15 mouse cellular contexts compared by ENCODE assay signal in genomic region chr13:109348316-109348715, GRCm38 (mm10).
DNase-seq lines count a peak whose midpoint lies in the region; ATAC-seq and TF ChIP-seq lines count a peak whose summit lies in the region.
"Had no signal": no experiment of that assay in that cellular context is flagged by ENCODE, and none has a peak within 500 bp of the region (broad histone marks: within the 10 kb centered on the region; RNA-seq: fewer than 3 reads in every experiment).

No protein-coding gene starts in this region.

- no peaks in the 10 kb centered on the region; the same call in 1 of the 2 replicates for H3K4me1 ChIP-seq in cerebellum, adult 2 months (ENCODE audit: control insufficient read depth, insufficient read depth, low read length)
- peaks cover 15% of the 10 kb centered on the region; the same call in 1 of the 2 replicates for H3K4me1 ChIP-seq in forebrain, embryonic 15.5 days
- peaks cover 8% of the 10 kb centered on the region for H3K4me1 ChIP-seq in forebrain, embryonic 16.5 days (replicated peaks; ENCODE audit: control insufficient read depth, insufficient read depth, low read length)
- peaks cover 4% of the 10 kb centered on the region for H3K4me1 ChIP-seq in testis, adult 2 months (ENCODE audit: control insufficient read depth, insufficient read depth, low read length)
- H3K4me1 ChIP-seq: embryonic facial prominence, embryonic 12.5 days; heart, embryonic 15.5 days had no signal

- no peak overlapping the region for H3K4me3 ChIP-seq in cerebellum, adult 2 months (replicated peaks; ENCODE audit: insufficient read depth, low read depth, low read length)
- no peak overlapping the region for H3K4me3 ChIP-seq in forebrain, embryonic 15.5 days
- no peak overlapping the region for H3K4me3 ChIP-seq in forebrain, embryonic 16.5 days (replicated peaks; ENCODE audit: low read length)
- peak overlapping the region; percentile 67 for H3K4me3 ChIP-seq in testis, adult 2 months (ENCODE audit: control insufficient read depth, low read depth, low read length)
- H3K4me3 ChIP-seq: embryonic facial prominence, embryonic 12.5 days; forebrain, embryonic 12.5 days; heart, adult 2 months; heart, embryonic 15.5 days had no signal

- no peak for ATAC-seq in forebrain, embryonic 15.5 days (replicated peaks)
- ATAC-seq in forebrain, embryonic 16.5 days, result no peak

- no peaks in the 10 kb centered on the region for H3K27me3 ChIP-seq in cerebellum, adult 2 months (ENCODE audit: control insufficient read depth, insufficient read depth, low read length)
- no peaks in the 10 kb centered on the region for H3K27me3 ChIP-seq in forebrain, embryonic 15.5 days
- H3K27me3 ChIP-seq in forebrain, embryonic 16.5 days (replicated peaks; ENCODE audit: control insufficient read depth, insufficient read depth, low read length), result no peaks in the 10 kb centered on the region
- no peaks in the 10 kb centered on the region for H3K27me3 ChIP-seq in testis, adult 2 months (ENCODE audit: control insufficient read depth, insufficient read depth, low read length)
- H3K27me3 ChIP-seq: embryonic facial prominence, embryonic 12.5 days; forebrain, embryonic 12.5 days; heart, embryonic 15.5 days had no signal

- no peak overlapping the region for H3K9ac ChIP-seq in forebrain, embryonic 15.5 days (replicated peaks)
- no peak overlapping the region for H3K9ac ChIP-seq in forebrain, embryonic 16.5 days (replicated peaks; ENCODE audit: low read depth, low read length)
- H3K9ac ChIP-seq: embryonic facial prominence, embryonic 12.5 days; forebrain, embryonic 12.5 days; heart, embryonic 15.5 days had no signal

- no peaks in the 10 kb centered on the region for H3K36me3 ChIP-seq in forebrain, embryonic 15.5 days
- H3K36me3 ChIP-seq in forebrain, embryonic 16.5 days (ENCODE audit: control insufficient read depth, insufficient read depth), result no peaks in the 10 kb centered on the region
- no peaks in the 10 kb centered on the region for H3K36me3 ChIP-seq in testis, adult 2 months (ENCODE audit: control insufficient read depth, insufficient read depth, low read length)
- H3K36me3 ChIP-seq: embryonic facial prominence, embryonic 12.5 days; forebrain, embryonic 12.5 days; heart, embryonic 15.5 days had no signal

- peak in 1 of 2 experiments; percentile 32 for DNase-seq in cerebellum, adult 2 months
- no peak for DNase-seq in cerebellum, postnatal 25 days
- DNase-seq in testis, postnatal 14 days (ENCODE audit: low spot score), result no peak
- DNase-seq: adrenal gland, adult 2 months; gastrocnemius, postnatal 10 days; heart, adult 2 months; kidney, adult 11 months; kidney, adult 9 months had no signal

- no peak overlapping the region for H3K4me2 ChIP-seq in forebrain, embryonic 15.5 days (replicated peaks)
- no peak overlapping the region for H3K4me2 ChIP-seq in forebrain, embryonic 16.5 days (ENCODE audit: low read length)
- H3K4me2 ChIP-seq: embryonic facial prominence, embryonic 12.5 days; forebrain, embryonic 12.5 days; heart, embryonic 11.5 days; heart, embryonic 15.5 days had no signal

- H3K9me3 ChIP-seq in forebrain, embryonic 15.5 days, result no peaks in the 10 kb centered on the region
- H3K9me3 ChIP-seq in forebrain, embryonic 16.5 days (ENCODE audit: control insufficient read depth, low read length), result no peaks in the 10 kb centered on the region
- H3K9me3 ChIP-seq: embryonic facial prominence, embryonic 12.5 days; forebrain, embryonic 12.5 days; heart, embryonic 15.5 days had no signal

- TF ChIP-seq POLR2A in cerebellum, adult 2 months (IDR thresholded peaks at IDR 0.05; ENCODE audit: borderline replicate concordance, insufficient read depth, low read length), result no peak
- TF ChIP-seq POLR2A in testis, adult 2 months (IDR thresholded peaks at IDR 0.05; ENCODE audit: control insufficient read depth, low read depth, low read length), result no peak

- TF ChIP-seq CTCF in cerebellum, adult 2 months (IDR thresholded peaks at IDR 0.05; ENCODE audit: borderline replicate concordance, insufficient read depth, low read depth, low read length), result no peak
- TF ChIP-seq CTCF in testis, adult 2 months (IDR thresholded peaks at IDR 0.05; ENCODE audit: control insufficient read depth, insufficient read depth, insufficient replicate concordance, low read depth, low read length), result no peak

- 77% methylated on average over 6 of the region's 6 CpGs for WGBS in cerebellum, adult 2 months
- 87% methylated on average over 6 of the region's 6 CpGs for WGBS in forebrain, embryonic 15.5 days
- WGBS in forebrain, embryonic 16.5 days, result 90% methylated on average over 6 of the region's 6 CpGs

- peak overlapping the region; percentile 81 for H3K27ac ChIP-seq in cerebellum, adult 2 months (ENCODE audit: insufficient read depth, low read length)
- peak overlapping the region; percentile 2; the same call in 1 of the 2 replicates for H3K27ac ChIP-seq in forebrain, embryonic 15.5 days (replicated peaks)
- H3K27ac ChIP-seq in forebrain, embryonic 16.5 days (ENCODE audit: low read length), result no peak overlapping the region
- no peak overlapping the region for H3K27ac ChIP-seq in testis, adult 2 months (ENCODE audit: control insufficient read depth, insufficient read depth, low read depth, low read length)
- H3K27ac ChIP-seq: embryonic facial prominence, embryonic 12.5 days; forebrain, embryonic 12.5 days; heart, adult 2 months; heart, embryonic 15.5 days had no signal

Comparison
In these comparisons a context has a peak if more than half of its experiments do, and no peak if none do; other contexts are left out.
1. H3K27ac ChIP-seq: peak in cerebellum, adult 2 months (single experiment) and forebrain, embryonic 15.5 days (single experiment); none in forebrain, embryonic 16.5 days (single experiment) and testis, adult 2 months (single experiment).